Mouse (Mus musculus): ENCODE data around the gene Nup107. TPM values are rescaled to one million over a fixed set of nuclear protein-coding genes. Genes with fewer than 3 reads are reported as not detected.
"Not testable (repeated sequence)": the region's sequence is repeated elsewhere in the genome, so short reads cannot be mapped to it uniquely, and the experiment has no call there.

Gene Nup107
- polyA plus RNA-seq, 1 experiment from 2014 or later, result 82.8 TPM

DNA sequence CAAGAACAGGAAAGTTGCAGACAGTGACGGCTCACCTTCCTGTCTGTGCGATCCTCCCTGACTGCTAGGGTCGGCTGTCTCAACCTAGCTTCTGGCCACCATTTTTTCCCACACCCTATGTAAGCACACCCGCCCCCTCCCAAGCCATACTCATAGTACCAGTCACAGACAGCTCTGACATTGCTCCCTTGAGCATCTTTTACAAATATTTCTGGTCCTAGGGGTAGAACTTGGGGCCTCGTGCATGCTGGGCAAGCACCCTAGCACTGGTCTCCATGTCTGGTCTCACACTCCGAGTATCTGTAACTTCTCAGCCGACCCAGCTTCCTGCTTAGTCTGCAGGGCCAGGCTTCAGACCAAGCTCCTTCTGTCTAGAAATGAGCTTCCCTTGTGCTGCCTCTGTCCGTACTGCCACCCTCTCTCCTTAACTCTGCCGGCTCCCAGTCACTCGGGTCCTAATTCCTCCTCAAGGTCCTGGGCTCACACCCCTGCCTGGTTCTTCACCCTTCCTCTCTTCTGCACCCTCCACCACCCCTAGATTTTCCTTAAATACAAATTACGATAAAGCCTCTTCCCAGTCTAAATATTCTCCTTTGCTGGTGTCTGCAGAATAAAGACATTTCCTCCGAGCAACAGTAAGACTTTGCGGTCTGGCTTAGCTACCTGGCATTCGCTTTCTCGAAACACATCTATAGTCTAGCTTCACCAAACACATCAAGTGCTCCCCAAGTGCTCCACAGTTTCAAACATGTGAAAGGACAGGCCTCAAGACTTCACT, 50.6 kb downstream of the Nup107 start:
- 87% methylated on average over 15 of the region's 15 CpGs for WGBS
- DNase-seq (ENCODE audit: low spot score), result no peak
- no peak for ATAC-seq (ENCODE audit: low FRiP score)
- H3K9me3 ChIP-seq (ENCODE audit: control insufficient read depth, low read length), result no peaks in the 10 kb centered on the region
- no peaks in the 10 kb centered on the region for H3K4me1 ChIP-seq (replicated peaks; ENCODE audit: control insufficient read depth, insufficient read depth, low read length)
- H3K4me2 ChIP-seq (replicated peaks; ENCODE audit: low read depth, low read length), result no peak overlapping the region
- H3K9ac ChIP-seq (ENCODE audit: low read depth, low read length), result no peak overlapping the region
- H3K27ac ChIP-seq (ENCODE audit: low read depth, low read length), result no peak overlapping the region
- no peak overlapping the region for H3K4me3 ChIP-seq (ENCODE audit: low read depth, low read length)
- H3K36me3 ChIP-seq (ENCODE audit: control insufficient read depth, insufficient read depth, low read length), result no peaks in the 10 kb centered on the region
- no peaks in the 10 kb centered on the region for H3K27me3 ChIP-seq (ENCODE audit: control insufficient read depth, insufficient read depth, low read length)

GRCm38 (mm10) chr10:117740921-117741320, 51.6 kb downstream of the Nup107 start:
- no peak overlapping the region for H3K4me2 ChIP-seq (replicated peaks; ENCODE audit: low read depth, low read length)
- H3K4me1 ChIP-seq (replicated peaks; ENCODE audit: control insufficient read depth, insufficient read depth, low read length), result no peaks in the 10 kb centered on the region
- no peak overlapping the region for H3K4me3 ChIP-seq (ENCODE audit: low read depth, low read length)
- H3K27me3 ChIP-seq (ENCODE audit: control insufficient read depth, insufficient read depth, low read length), result no peaks in the 10 kb centered on the region
- no peak for ATAC-seq (ENCODE audit: low FRiP score)
- no peak overlapping the region for H3K9ac ChIP-seq (ENCODE audit: low read depth, low read length)
- H3K27ac ChIP-seq (ENCODE audit: low read depth, low read length), result 0 out of 2 replicates have a peak overlapping the region, but pooled peaks have one; percentile 6
- 0 out of 2 replicates have a peak, but pooled peaks cover 2% of the 10 kb centered on the region for H3K36me3 ChIP-seq (ENCODE audit: control insufficient read depth, insufficient read depth, low read length)
- no peak for DNase-seq (ENCODE audit: low spot score)
- WGBS, result 90% methylated on average over 9 of the region's 9 CpGs
- no peaks in the 10 kb centered on the region for H3K9me3 ChIP-seq (ENCODE audit: control insufficient read depth, low read length)

GRCm38 (mm10) chr10:117740171-117740570, 52.3 kb downstream of the Nup107 start:
- Histone ChIP-seq H3K27ac (ENCODE audit: low read depth, low read length) (no peak overlapping the region), H3K27me3 (ENCODE audit: control insufficient read depth, insufficient read depth, low read length) (no peaks in the 10 kb centered on the region), H3K4me2 (replicated peaks; ENCODE audit: low read depth, low read length) (no peak overlapping the region), H3K36me3 (ENCODE audit: control insufficient read depth, insufficient read depth, low read length) (0 out of 2 replicates have a peak, but pooled peaks cover 2% of the 10 kb centered on the region), H3K9me3 (ENCODE audit: control insufficient read depth, low read length) (no peaks in the 10 kb centered on the region), H3K4me1 (replicated peaks; ENCODE audit: control insufficient read depth, insufficient read depth, low read length) (no peaks in the 10 kb centered on the region), H3K9ac (ENCODE audit: low read depth, low read length) (no peak overlapping the region), H3K4me3 (ENCODE audit: low read depth, low read length) (no peak overlapping the region)
- no peak for ATAC-seq (ENCODE audit: low FRiP score)
- 98% methylated on average over 10 of the region's 10 CpGs for WGBS
- no peak for DNase-seq (ENCODE audit: low spot score)

DNA sequence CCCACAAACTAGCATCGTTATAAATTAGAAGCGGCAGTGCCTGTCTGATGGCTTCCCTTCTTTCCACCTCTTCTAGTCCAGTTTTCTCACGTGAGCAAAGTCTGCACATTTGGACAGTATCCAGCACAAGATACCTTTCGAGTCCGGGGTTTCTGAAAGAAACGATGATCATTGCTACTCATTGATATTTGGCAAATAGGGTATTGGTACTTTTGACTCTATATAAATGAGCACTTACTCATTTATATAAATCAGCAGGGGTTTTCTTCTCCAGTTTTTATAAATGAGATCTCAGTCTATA, 52.9 kb downstream of the Nup107 start:
- Histone ChIP-seq H3K36me3 (ENCODE audit: control insufficient read depth, insufficient read depth, low read length) (0 out of 2 replicates have a peak, but pooled peaks cover 2% of the 10 kb centered on the region), H3K4me3 (ENCODE audit: low read depth, low read length) (no peak overlapping the region), H3K4me2 (replicated peaks; ENCODE audit: low read depth, low read length) (no peak overlapping the region), H3K9ac (ENCODE audit: low read depth, low read length) (no peak overlapping the region), H3K27ac (ENCODE audit: low read depth, low read length) (no peak overlapping the region), H3K27me3 (ENCODE audit: control insufficient read depth, insufficient read depth, low read length) (no peaks in the 10 kb centered on the region), H3K4me1 (replicated peaks; ENCODE audit: control insufficient read depth, insufficient read depth, low read length) (no peaks in the 10 kb centered on the region), H3K9me3 (ENCODE audit: control insufficient read depth, low read length) (no peaks in the 10 kb centered on the region)
- ATAC-seq (ENCODE audit: low FRiP score), result no peak
- no peak for DNase-seq (ENCODE audit: low spot score)
- 97% methylated on average over 6 of the region's 6 CpGs for WGBS

- WGBS, result 92% methylated on average over 15 of the region's 15 CpGs
- H3K4me1 ChIP-seq (replicated peaks; ENCODE audit: control insufficient read depth, insufficient read depth, low read length), result no peaks in the 10 kb centered on the region
- no peak overlapping the region for H3K9ac ChIP-seq (ENCODE audit: low read depth, low read length)
- H3K4me2 ChIP-seq (replicated peaks; ENCODE audit: low read depth, low read length), result no peak overlapping the region
- no peak overlapping the region for H3K4me3 ChIP-seq (ENCODE audit: low read depth, low read length)
- 0 out of 2 replicates have a peak, but pooled peaks cover 2% of the 10 kb centered on the region for H3K36me3 ChIP-seq (ENCODE audit: control insufficient read depth, insufficient read depth, low read length)
- DNase-seq (ENCODE audit: low spot score) (no peak), ATAC-seq (ENCODE audit: low FRiP score) (no peak)
- H3K9me3 ChIP-seq (ENCODE audit: control insufficient read depth, low read length), result no peaks in the 10 kb centered on the region
- no peaks in the 10 kb centered on the region for H3K27me3 ChIP-seq (ENCODE audit: control insufficient read depth, insufficient read depth, low read length)
- H3K27ac ChIP-seq (ENCODE audit: low read depth, low read length), result no peak overlapping the region
These were observed 53.4 kb downstream of the Nup107 start for GRCm38 (mm10) chr10:117738928-117739647.

- Histone ChIP-seq H3K36me3 (ENCODE audit: control insufficient read depth, insufficient read depth, low read length) (0 out of 2 replicates have a peak, but pooled peaks cover 2% of the 10 kb centered on the region), H3K9ac (ENCODE audit: low read depth, low read length) (no peak overlapping the region), H3K4me1 (replicated peaks; ENCODE audit: control insufficient read depth, insufficient read depth, low read length) (no peaks in the 10 kb centered on the region), H3K27me3 (ENCODE audit: control insufficient read depth, insufficient read depth, low read length) (no peaks in the 10 kb centered on the region), H3K27ac (ENCODE audit: low read depth, low read length) (no peak overlapping the region), H3K9me3 (ENCODE audit: control insufficient read depth, low read length) (no peaks in the 10 kb centered on the region), H3K4me3 (ENCODE audit: low read depth, low read length) (no peak overlapping the region), H3K4me2 (replicated peaks; ENCODE audit: low read depth, low read length) (no peak overlapping the region)
- no peak for ATAC-seq (ENCODE audit: low FRiP score)
- 79% methylated on average over 13 of the region's 13 CpGs for WGBS
- DNase-seq (ENCODE audit: low spot score), result no peak
These were observed 54.2 kb downstream of the Nup107 start for GRCm38 (mm10) chr10:117738140-117738921.

DNA sequence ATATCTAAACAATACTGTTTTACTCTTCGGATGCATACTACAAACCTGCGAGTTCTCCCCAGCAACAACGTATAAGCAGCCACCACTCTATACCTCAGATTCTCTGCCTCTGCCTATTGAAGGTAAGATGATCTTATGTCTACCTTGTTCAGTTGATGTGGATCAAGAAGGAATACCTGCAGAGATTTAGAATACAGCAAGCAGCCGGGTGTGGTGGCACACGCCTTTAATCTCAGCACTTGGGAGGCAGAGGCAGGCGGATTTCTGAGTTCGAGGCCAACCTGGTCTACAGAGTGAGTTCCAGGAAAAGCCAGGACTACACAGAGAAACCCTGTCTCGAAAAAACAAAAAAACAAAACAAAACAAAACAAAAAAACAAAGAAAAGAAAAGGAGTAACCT, 55.0 kb downstream of the Nup107 start:
- not testable (repeated sequence) for H3K9ac ChIP-seq (ENCODE audit: low read depth, low read length); H3K9me3 ChIP-seq (ENCODE audit: control insufficient read depth, low read length); H3K36me3 ChIP-seq (ENCODE audit: control insufficient read depth, insufficient read depth, low read length); H3K4me2 ChIP-seq (replicated peaks; ENCODE audit: low read depth, low read length); DNase-seq (ENCODE audit: low spot score); H3K4me1 ChIP-seq (replicated peaks; ENCODE audit: control insufficient read depth, insufficient read depth, low read length); H3K4me3 ChIP-seq (ENCODE audit: low read depth, low read length); H3K27ac ChIP-seq (ENCODE audit: low read depth, low read length); ATAC-seq (ENCODE audit: low FRiP score); H3K27me3 ChIP-seq (ENCODE audit: control insufficient read depth, insufficient read depth, low read length)
- 96% methylated on average over 8 of the region's 8 CpGs for WGBS

DNA sequence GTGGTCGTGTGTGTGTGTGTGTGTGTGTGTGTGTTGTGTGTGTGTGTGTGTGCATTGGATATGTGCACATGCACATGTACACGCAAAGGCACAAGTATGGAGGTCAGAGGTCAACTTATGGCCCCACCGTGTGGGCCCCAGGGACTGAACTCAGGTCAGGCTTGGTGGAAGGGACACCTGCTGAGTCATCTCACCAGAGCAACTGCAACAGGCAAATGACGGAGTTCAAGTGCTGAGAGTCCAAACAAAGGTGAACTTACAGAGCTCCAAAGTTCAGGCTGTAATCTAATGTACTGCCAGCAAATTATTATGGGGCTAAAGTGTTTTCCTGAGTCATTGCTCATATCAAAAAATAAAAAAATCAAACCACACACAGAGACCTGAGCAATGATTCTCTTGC, 55.4 kb downstream of the Nup107 start:
- no peak overlapping the region for H3K27ac ChIP-seq (ENCODE audit: low read depth, low read length)
- ATAC-seq (ENCODE audit: low FRiP score), result no peak
- DNase-seq (ENCODE audit: low spot score), result no peak
- 84% methylated on average over 4 of the region's 4 CpGs for WGBS
- H3K4me2 ChIP-seq (replicated peaks; ENCODE audit: low read depth, low read length), result no peak overlapping the region
- H3K4me1 ChIP-seq (replicated peaks; ENCODE audit: control insufficient read depth, insufficient read depth, low read length), result no peaks in the 10 kb centered on the region
- no peak overlapping the region for H3K9ac ChIP-seq (ENCODE audit: low read depth, low read length)
- H3K9me3 ChIP-seq (ENCODE audit: control insufficient read depth, low read length), result no peaks in the 10 kb centered on the region
- no peak overlapping the region for H3K4me3 ChIP-seq (ENCODE audit: low read depth, low read length)
- H3K27me3 ChIP-seq (ENCODE audit: control insufficient read depth, insufficient read depth, low read length), result no peaks in the 10 kb centered on the region
- 0 out of 2 replicates have a peak, but pooled peaks cover 2% of the 10 kb centered on the region for H3K36me3 ChIP-seq (ENCODE audit: control insufficient read depth, insufficient read depth, low read length)
